In genomic region chr5:100221005-100221583, GRCm38 (mm10) we compare ENCODE assay signal across 13 mouse cellular contexts.
DNase-seq lines count a peak whose midpoint lies in the region; ATAC-seq and TF ChIP-seq lines count a peak whose summit lies in the region.
"Had no signal": no experiment of that assay in that cellular context is flagged by ENCODE, and none has a peak within 500 bp of the region (broad histone marks: within the 10 kb centered on the region; RNA-seq: fewer than 3 reads in every experiment).

No protein-coding gene starts in this region.

- H3K4me1 ChIP-seq in heart, embryonic 10.5 days = peaks cover 15% of the 10 kb centered on the region; the same call in 1 of the 2 replicates
- peaks cover 12% of the 10 kb centered on the region; the same call in 1 of the 2 replicates for H3K4me1 ChIP-seq in kidney, embryonic 16.5 days (ENCODE audit: insufficient read depth, low read length)

- WGBS in heart, embryonic 10.5 days = 68% methylated on average over 10 of the region's 10 CpGs
- WGBS in kidney, embryonic 16.5 days = 39% methylated on average over 10 of the region's 10 CpGs

- peak; percentile 30; the same call in 1 of the 2 replicates for TF ChIP-seq CTCF in brain, embryonic 14.5 days (IDR thresholded peaks at IDR 0.05; ENCODE audit: borderline replicate concordance, extremely low read depth, insufficient read depth, insufficient read length)

- no peak for TF ChIP-seq POLR2A in brain, embryonic 14.5 days (IDR thresholded peaks at IDR 0.05; ENCODE audit: borderline replicate concordance, extremely low read depth, insufficient read depth, insufficient read length, poor library complexity, severe bottlenecking)

- peaks cover 9% of the 10 kb centered on the region; the same call in 1 of the 2 replicates for H3K27me3 ChIP-seq in heart, embryonic 10.5 days (ENCODE audit: insufficient read depth, poor library complexity, severe bottlenecking)
- no peaks in the 10 kb centered on the region for H3K27me3 ChIP-seq in kidney, embryonic 16.5 days (ENCODE audit: insufficient read depth, low read length)
- H3K27me3 ChIP-seq: liver, embryonic 13.5 days had no signal

- no peak overlapping the region for H3K4me2 ChIP-seq in kidney, embryonic 16.5 days (replicated peaks; ENCODE audit: low read depth, low read length)
- H3K4me2 ChIP-seq: heart, embryonic 13.5 days; liver, embryonic 13.5 days had no signal

- H3K9me3 ChIP-seq in heart, embryonic 10.5 days = no peaks in the 10 kb centered on the region
- no peaks in the 10 kb centered on the region for H3K9me3 ChIP-seq in kidney, embryonic 16.5 days (ENCODE audit: low read length)
- H3K9me3 ChIP-seq: heart, embryonic 13.5 days; liver, embryonic 13.5 days had no signal

- H3K36me3 ChIP-seq in heart, embryonic 10.5 days = no peaks in the 10 kb centered on the region
- no peaks in the 10 kb centered on the region for H3K36me3 ChIP-seq in kidney, embryonic 16.5 days (ENCODE audit: insufficient read depth, low read length)
- H3K36me3 ChIP-seq: heart, embryonic 13.5 days; liver, embryonic 13.5 days had no signal

- no peak overlapping the region for H3K9ac ChIP-seq in kidney, embryonic 16.5 days (replicated peaks; ENCODE audit: low read length)
- H3K9ac ChIP-seq: heart, embryonic 13.5 days; liver, embryonic 13.5 days had no signal

- H3K4me3 ChIP-seq in heart, embryonic 10.5 days = no peak overlapping the region
- no peak overlapping the region for H3K4me3 ChIP-seq in kidney, embryonic 16.5 days (ENCODE audit: low read length)
- H3K4me3 ChIP-seq: heart, embryonic 13.5 days; liver, embryonic 13.5 days had no signal

- peak; percentile 92 for DNase-seq in heart, adult 11 months
- DNase-seq in heart, embryonic 10.5 days (ENCODE audit: low spot score) = no peak
- DNase-seq in kidney, adult 8-10 months = peak; percentile 6 to 10
- no peak for DNase-seq in kidney, postnatal 4 days
- peak; percentile 70 for DNase-seq in brain, embryonic 14.5 days (ENCODE audit: low read depth)
- DNase-seq in adipocyte (ENCODE audit: low spot score) = no peak
- DNase-seq in frontal cortex, adult 2 months (ENCODE audit: extremely low spot score in 1 of 2, low spot score in 1 of 2) = no peak
- DNase-seq: cerebellum, postnatal 25 days; liver, embryonic 13.5 days; spleen, adult 18-20 months; thymus, adult 2 months had no signal

- H3K27ac ChIP-seq in heart, embryonic 10.5 days = no peak overlapping the region
- 0 out of 2 replicates have a peak overlapping the region, but pooled peaks have one; percentile 34 for H3K27ac ChIP-seq in kidney, embryonic 16.5 days (ENCODE audit: low read length)
- H3K27ac ChIP-seq: heart, embryonic 13.5 days; liver, embryonic 13.5 days had no signal

- no peak for ATAC-seq in kidney, embryonic 16.5 days (ENCODE audit: low FRiP score, low TSS enrichment)

Comparison
In these comparisons a context has a peak if more than half of its experiments do, and no peak if none do; other contexts are left out.
1. DNase-seq: peak in heart, adult 11 months (single experiment), kidney, adult 8-10 months (2 of 2) and brain, embryonic 14.5 days (single experiment); none in heart, embryonic 10.5 days (single experiment), kidney, postnatal 4 days (0 of 2), adipocyte (single experiment) and frontal cortex, adult 2 months (0 of 2).